Mouse (Mus musculus): Measurements from ENCODE around the gene Igsf23.

- no peak for TF ChIP-seq POLR2A (IDR thresholded peaks at IDR 0.05; ENCODE audit: low read depth, low read length)
- no peak for TF ChIP-seq CTCF (IDR thresholded peaks at IDR 0.05; ENCODE audit: extremely low read depth, insufficient read length, insufficient replicate concordance, low read depth, low read length)
These were observed 10.9 kb downstream of the Igsf23 start for GRCm38 (mm10) chr7:19939555-19940235.
